18 mouse cellular contexts compared by ENCODE assay signal in the genomic region with DNA sequence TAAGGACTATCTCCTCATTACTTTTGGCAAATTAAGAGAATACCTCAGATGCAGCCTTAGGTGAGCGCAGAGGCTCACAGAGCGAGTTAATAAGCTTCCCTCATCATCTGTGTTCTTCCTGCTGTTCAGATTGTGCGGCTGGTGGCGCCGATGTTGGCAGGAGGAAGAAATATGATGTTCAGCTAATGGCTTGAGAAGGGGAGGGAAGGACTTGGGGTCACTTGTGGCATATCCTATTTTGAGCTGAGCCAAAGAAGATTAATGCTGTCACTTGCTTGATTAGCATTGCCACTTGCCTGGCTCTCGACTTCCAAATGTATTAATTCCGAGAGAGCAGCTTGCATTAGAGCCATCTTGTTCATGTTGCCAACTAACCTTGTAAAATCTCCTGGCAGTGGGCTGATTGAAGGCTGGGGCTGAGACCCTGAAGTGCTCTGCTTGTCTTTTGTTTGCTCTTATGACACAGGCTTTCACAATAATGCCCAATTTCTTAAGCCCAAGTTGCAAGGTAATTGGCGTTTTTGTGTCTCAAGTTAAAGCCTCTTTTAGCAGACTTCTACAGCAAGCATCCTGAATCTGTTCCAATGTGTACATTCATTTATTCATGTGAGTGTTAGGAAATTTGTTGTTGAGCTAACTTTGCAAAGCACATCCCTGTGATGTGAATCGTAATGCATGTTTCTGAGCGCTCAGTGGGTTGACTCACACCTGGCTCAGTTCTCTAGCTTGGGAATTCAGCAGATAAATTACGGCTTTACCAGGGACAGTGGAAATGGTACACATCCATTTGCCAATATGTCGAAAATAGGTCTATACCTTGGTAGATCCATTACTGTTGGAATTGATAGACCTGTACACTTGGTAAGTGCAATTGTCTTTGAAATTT.
A peak's percentile ranks its signal among the peaks of the same experiment; 100 is the strongest.
DNase-seq lines count a peak whose midpoint lies in the region; ATAC-seq and TF ChIP-seq lines count a peak whose summit lies in the region.
"Had no signal": no experiment of that assay in that cellular context is flagged by ENCODE, and none has a peak within 500 bp of the region (broad histone marks: within the 10 kb centered on the region; RNA-seq: fewer than 3 reads in every experiment).

No protein-coding gene starts in this region.

- TF ChIP-seq CTCF in forebrain, postnatal 0 days (IDR thresholded peaks at IDR 0.05; ENCODE audit: low read depth): no peak
- TF ChIP-seq CTCF in brain, embryonic 14.5 days (IDR thresholded peaks at IDR 0.05; ENCODE audit: borderline replicate concordance, extremely low read depth, insufficient read depth, insufficient read length): no peak
- no peak for TF ChIP-seq CTCF in midbrain, postnatal 0 days (IDR thresholded peaks at IDR 0.05)

- no peak overlapping the region for H3K4me2 ChIP-seq in forebrain, postnatal 0 days (ENCODE audit: low read depth)
- no peak overlapping the region for H3K4me2 ChIP-seq in midbrain, postnatal 0 days (ENCODE audit: low read depth, low read length, poor library complexity, severe bottlenecking)
- H3K4me2 ChIP-seq: embryonic facial prominence, embryonic 13.5 days; neural tube, embryonic 13.5 days had no signal

- WGBS in forebrain, postnatal 0 days: 38% methylated on average over 12 of the region's 12 CpGs
- 87% methylated on average over 12 of the region's 12 CpGs for WGBS in forebrain, embryonic 10.5 days
- WGBS in midbrain, postnatal 0 days: 65% methylated on average over 12 of the region's 12 CpGs

- no peak for TF ChIP-seq POLR2A in brain, embryonic 14.5 days (IDR thresholded peaks at IDR 0.05; ENCODE audit: borderline replicate concordance, extremely low read depth, insufficient read depth, insufficient read length, poor library complexity, severe bottlenecking)

- no peaks in the 10 kb centered on the region for H3K9me3 ChIP-seq in forebrain, postnatal 0 days (ENCODE audit: low read length)
- H3K9me3 ChIP-seq in forebrain, embryonic 10.5 days: no peaks in the 10 kb centered on the region
- H3K9me3 ChIP-seq in midbrain, postnatal 0 days (ENCODE audit: low read length): no peaks in the 10 kb centered on the region
- H3K9me3 ChIP-seq: embryonic facial prominence, embryonic 13.5 days; neural tube, embryonic 13.5 days had no signal

- no peaks in the 10 kb centered on the region for H3K27me3 ChIP-seq in forebrain, postnatal 0 days (ENCODE audit: insufficient read depth, low read length)
- H3K27me3 ChIP-seq in forebrain, embryonic 10.5 days (ENCODE audit: poor library complexity, severe bottlenecking): no peaks in the 10 kb centered on the region
- no peaks in the 10 kb centered on the region for H3K27me3 ChIP-seq in midbrain, postnatal 0 days (ENCODE audit: insufficient read depth, low read length)
- H3K27me3 ChIP-seq: embryonic facial prominence, embryonic 13.5 days; neural tube, embryonic 13.5 days had no signal

- intact Hi-C loops in left cerebral cortex, postnatal 4 days (cut with DNase I): no loop called here
- intact Hi-C loops in left cerebral cortex, postnatal 36 days (cut with DNase I): no loop called here

- no peak overlapping the region for H3K9ac ChIP-seq in forebrain, postnatal 0 days
- H3K9ac ChIP-seq in midbrain, postnatal 0 days (replicated peaks; ENCODE audit: low read length, poor library complexity, severe bottlenecking): no peak overlapping the region
- H3K9ac ChIP-seq: embryonic facial prominence, embryonic 13.5 days; neural tube, embryonic 13.5 days had no signal

- no peaks in the 10 kb centered on the region for H3K36me3 ChIP-seq in forebrain, postnatal 0 days (ENCODE audit: insufficient read depth)
- no peaks in the 10 kb centered on the region for H3K36me3 ChIP-seq in forebrain, embryonic 10.5 days (replicated peaks)
- no peaks in the 10 kb centered on the region for H3K36me3 ChIP-seq in midbrain, postnatal 0 days (ENCODE audit: insufficient read depth, low read length)
- H3K36me3 ChIP-seq: embryonic facial prominence, embryonic 13.5 days; neural tube, embryonic 13.5 days had no signal

- no peak overlapping the region for H3K4me3 ChIP-seq in forebrain, postnatal 0 days (ENCODE audit: low read depth, low read length)
- H3K4me3 ChIP-seq in forebrain, embryonic 10.5 days: no peak overlapping the region
- H3K4me3 ChIP-seq in midbrain, postnatal 0 days (ENCODE audit: low read depth, low read length): no peak overlapping the region
- H3K4me3 ChIP-seq: embryonic facial prominence, embryonic 13.5 days; neural tube, embryonic 13.5 days had no signal

- no peak overlapping the region for H3K27ac ChIP-seq in forebrain, postnatal 0 days (ENCODE audit: low read depth, low read length)
- no peak overlapping the region for H3K27ac ChIP-seq in forebrain, embryonic 10.5 days
- H3K27ac ChIP-seq in midbrain, postnatal 0 days (ENCODE audit: low read depth, low read length): no peak overlapping the region
- H3K27ac ChIP-seq: embryonic facial prominence, embryonic 13.5 days; neural tube, embryonic 13.5 days; stomach, postnatal 0 days had no signal

- 0 out of 2 replicates have a peak, but pooled peaks cover 6% of the 10 kb centered on the region for H3K4me1 ChIP-seq in forebrain, postnatal 0 days (ENCODE audit: insufficient read depth)
- H3K4me1 ChIP-seq in forebrain, embryonic 10.5 days: no peaks in the 10 kb centered on the region; the same call in 1 of the 2 replicates
- no peaks in the 10 kb centered on the region for H3K4me1 ChIP-seq in midbrain, postnatal 0 days (ENCODE audit: insufficient read depth, low read length)
- H3K4me1 ChIP-seq: embryonic facial prominence, embryonic 13.5 days; neural tube, embryonic 13.5 days had no signal

- DNase-seq in forebrain, postnatal 0 days: peak; percentile 8
- no peak for DNase-seq in forebrain, embryonic 10.5 days (ENCODE audit: extremely low spot score, low spot score)
- peak; percentile 66 for DNase-seq in left cerebral cortex, postnatal 4 days
- no peak for DNase-seq in left cerebral cortex, postnatal 36 days (ENCODE audit: low spot score in 2 of 2)
- DNase-seq in brain, embryonic 14.5 days (ENCODE audit: low read depth): peak; percentile 89
- DNase-seq in midbrain, postnatal 0 days (ENCODE audit: low spot score): peak; percentile 84
- no peak for DNase-seq in heart, adult 8-10 months (ENCODE audit: low spot score)
- DNase-seq: cerebellum, adult 9-11 months; gastrocnemius, postnatal 36 days; kidney, adult 11 months; kidney, postnatal 10 days; layer of hippocampus, postnatal 36 days; liver; lung, postnatal 10 days; right cerebral cortex, postnatal 4 days had no signal

- ATAC-seq in forebrain, postnatal 0 days: peak; percentile 51; the same call in 1 of the 2 replicates
- ATAC-seq in midbrain, postnatal 0 days (ENCODE audit: low FRiP score): no peak

Comparison
In these comparisons a context has a peak if more than half of its experiments do, and no peak if none do; other contexts are left out.
1. DNase-seq: peak in forebrain, postnatal 0 days (single experiment), left cerebral cortex, postnatal 4 days (single experiment), brain, embryonic 14.5 days (single experiment) and midbrain, postnatal 0 days (single experiment); none in forebrain, embryonic 10.5 days (single experiment), left cerebral cortex, postnatal 36 days (0 of 2) and heart, adult 8-10 months (single experiment).